Mouse (Mus musculus) cerebellum, postnatal 14 days (tissue): Measurements from ENCODE around the gene Gm6583.
"Not testable (repeated sequence)": the region's sequence is repeated elsewhere in the genome, so short reads cannot be mapped to it uniquely, and the experiment has no call there.

Experiments
- DNase-seq, 2 experiments: peaks; one replicate each; pipeline ENCODE4 v3.0.0; 2021; ENCODE audit warnings: mixed read lengths in 2 of 2

Gm6583 gene

GRCm38 (mm10) chr5:112324637-112325545 is 30.9 kb downstream of the Gm6583 start:
- DNase-seq, result no peak

GRCm38 (mm10) chr5:112323246-112323645 is 32.6 kb downstream of the Gm6583 start:
- no peak for DNase-seq

GRCm38 (mm10) chr5:112321376-112321775 is 34.5 kb downstream of the Gm6583 start:
- no peak for DNase-seq

- DNase-seq, result peak; percentile 48 to 49
Observed at GRCm38 (mm10) chr5:112320936-112321335, 34.9 kb downstream of the Gm6583 start.

- DNase-seq, result no peak
Observed at GRCm38 (mm10) chr5:112320379-112320778, 35.5 kb downstream of the Gm6583 start.

- DNase-seq, result not testable (repeated sequence)
Observed at GRCm38 (mm10) chr5:112319343-112319742, 36.5 kb downstream of the Gm6583 start.

GRCm38 (mm10) chr5:112317328-112317727 is 38.5 kb downstream of the Gm6583 start:
- DNase-seq, result no peak

- no peak for DNase-seq
Observed at GRCm38 (mm10) chr5:112316468-112316867, 39.4 kb downstream of the Gm6583 start.

- DNase-seq, result no peak
Observed at GRCm38 (mm10) chr5:112313222-112313885, 42.5 kb downstream of the Gm6583 start.

GRCm38 (mm10) chr5:112305842-112306241 is 50.0 kb downstream of the Gm6583 start:
- no peak for DNase-seq
